Mouse (Mus musculus): ENCODE data around the gene Slc25a30. TPM values are rescaled to one million over a fixed set of nuclear protein-coding genes. Genes with fewer than 3 reads are reported as not detected.
A peak's percentile ranks its signal among the peaks of the same experiment; 100 is the strongest.

Slc25a30 gene
- polyA plus RNA-seq, 1 experiment from 2014 or later, result 9.6 TPM

GRCm38 (mm10) chr14:75761028-75761805 lies 25.6 kb downstream of the Slc25a30 start:
- H3K4me2 ChIP-seq (replicated peaks; ENCODE audit: low read depth, low read length), result no peak overlapping the region
- no peak overlapping the region for H3K4me3 ChIP-seq (ENCODE audit: low read length)
- no peaks in the 10 kb centered on the region for H3K27me3 ChIP-seq (ENCODE audit: control insufficient read depth, insufficient read depth, low read length)
- peak; percentile 20; the same call in 1 of the 2 replicates for ATAC-seq (ENCODE audit: low FRiP score, low TSS enrichment)
- no peaks in the 10 kb centered on the region for H3K9me3 ChIP-seq (ENCODE audit: control insufficient read depth, low read length)
- H3K27ac ChIP-seq (ENCODE audit: low read depth, low read length), result no peak overlapping the region
- WGBS, result 61% methylated on average over 10 of the region's 10 CpGs
- H3K36me3 ChIP-seq (ENCODE audit: control insufficient read depth, insufficient read depth, low read length), result peaks cover 3% of the 10 kb centered on the region; the same call in 1 of the 2 replicates
- H3K9ac ChIP-seq (ENCODE audit: low read depth, low read length), result no peak overlapping the region
- H3K4me1 ChIP-seq (ENCODE audit: control insufficient read depth, insufficient read depth, low read length), result no peaks in the 10 kb centered on the region

- Histone ChIP-seq H3K27me3 (ENCODE audit: control insufficient read depth, insufficient read depth, low read length) (no peaks in the 10 kb centered on the region), H3K27ac (ENCODE audit: low read depth, low read length) (no peak overlapping the region), H3K9ac (ENCODE audit: low read depth, low read length) (no peak overlapping the region), H3K4me3 (ENCODE audit: low read length) (no peak overlapping the region), H3K9me3 (ENCODE audit: control insufficient read depth, low read length) (no peaks in the 10 kb centered on the region), H3K4me2 (replicated peaks; ENCODE audit: low read depth, low read length) (no peak overlapping the region), H3K36me3 (ENCODE audit: control insufficient read depth, insufficient read depth, low read length) (no peaks in the 10 kb centered on the region), H3K4me1 (ENCODE audit: control insufficient read depth, insufficient read depth, low read length) (peaks cover under 1% of the 10 kb centered on the region; the same call in 1 of the 2 replicates)
- no peak for ATAC-seq (ENCODE audit: low FRiP score, low TSS enrichment)
- 76% methylated on average over 7 of the region's 7 CpGs for WGBS
Observed at GRCm38 (mm10) chr14:75758401-75758800, 28.4 kb downstream of the Slc25a30 start.

GRCm38 (mm10) chr14:75757821-75758220 lies 29.0 kb downstream of the Slc25a30 start:
- H3K4me1 ChIP-seq (ENCODE audit: control insufficient read depth, insufficient read depth, low read length), result peaks cover 6% of the 10 kb centered on the region
- no peak overlapping the region for H3K4me3 ChIP-seq (ENCODE audit: low read length)
- H3K4me2 ChIP-seq (replicated peaks; ENCODE audit: low read depth, low read length), result no peak overlapping the region
- WGBS, result 67% methylated on average over 2 of the region's 2 CpGs
- H3K9me3 ChIP-seq (ENCODE audit: control insufficient read depth, low read length), result no peaks in the 10 kb centered on the region
- H3K27ac ChIP-seq (ENCODE audit: low read depth, low read length), result no peak overlapping the region
- no peak overlapping the region for H3K9ac ChIP-seq (ENCODE audit: low read depth, low read length)
- H3K36me3 ChIP-seq (ENCODE audit: control insufficient read depth, insufficient read depth, low read length), result no peaks in the 10 kb centered on the region
- H3K27me3 ChIP-seq (ENCODE audit: control insufficient read depth, insufficient read depth, low read length), result no peaks in the 10 kb centered on the region
- no peak for ATAC-seq (ENCODE audit: low FRiP score, low TSS enrichment)

GRCm38 (mm10) chr14:75756971-75757370 lies 29.9 kb downstream of the Slc25a30 start:
- Histone ChIP-seq H3K36me3 (ENCODE audit: control insufficient read depth, insufficient read depth, low read length) (no peaks in the 10 kb centered on the region), H3K9ac (ENCODE audit: low read depth, low read length) (no peak overlapping the region), H3K4me1 (ENCODE audit: control insufficient read depth, insufficient read depth, low read length) (peaks cover 14% of the 10 kb centered on the region), H3K27ac (ENCODE audit: low read depth, low read length) (no peak overlapping the region), H3K4me2 (replicated peaks; ENCODE audit: low read depth, low read length) (no peak overlapping the region), H3K27me3 (ENCODE audit: control insufficient read depth, insufficient read depth, low read length) (no peaks in the 10 kb centered on the region), H3K9me3 (ENCODE audit: control insufficient read depth, low read length) (no peaks in the 10 kb centered on the region), H3K4me3 (ENCODE audit: low read length) (no peak overlapping the region)
- WGBS, result 83% methylated on average over 6 of the region's 6 CpGs
- no peak for ATAC-seq (ENCODE audit: low FRiP score, low TSS enrichment)

GRCm38 (mm10) chr14:75753991-75754817 lies 32.6 kb downstream of the Slc25a30 start, which contains the start of gene Cog3:
Cog3 (minus strand) TSS chr14:75754517.
- no peaks in the 10 kb centered on the region for H3K27me3 ChIP-seq (ENCODE audit: control insufficient read depth, insufficient read depth, low read length)
- H3K4me2 ChIP-seq (replicated peaks; ENCODE audit: low read depth, low read length), result peak within 1 kb of the TSS; percentile 70
- no peaks in the 10 kb centered on the region for H3K36me3 ChIP-seq (ENCODE audit: control insufficient read depth, insufficient read depth, low read length)
- peak within 1 kb of the TSS; percentile 89 for H3K27ac ChIP-seq (ENCODE audit: low read depth, low read length)
- H3K9ac ChIP-seq (ENCODE audit: low read depth, low read length), result peak within 1 kb of the TSS; percentile 95
- peak; percentile 97 for ATAC-seq (ENCODE audit: low FRiP score, low TSS enrichment)
- H3K4me1 ChIP-seq (ENCODE audit: control insufficient read depth, insufficient read depth, low read length), result peaks cover 14% of the 10 kb centered on the region
- no peaks in the 10 kb centered on the region for H3K9me3 ChIP-seq (ENCODE audit: control insufficient read depth, low read length)
- peak within 1 kb of the TSS; percentile 98 for H3K4me3 ChIP-seq (ENCODE audit: low read length)
- under 1% methylated on average over 77 of the region's 78 CpGs for WGBS

GRCm38 (mm10) chr14:75753206-75753605 lies 33.6 kb downstream of the Slc25a30 start:
- 34% methylated on average over 8 of the region's 8 CpGs for WGBS
- ATAC-seq (ENCODE audit: low FRiP score, low TSS enrichment), result no peak
- H3K9ac ChIP-seq (ENCODE audit: low read depth, low read length), result peak overlapping the region; percentile 95; the same call in 1 of the 2 replicates

GRCm38 (mm10) chr14:75751040-75751439 lies 35.8 kb downstream of the Slc25a30 start:
- Histone ChIP-seq H3K9me3 (ENCODE audit: control insufficient read depth, low read length) (no peaks in the 10 kb centered on the region), H3K9ac (ENCODE audit: low read depth, low read length) (no peak overlapping the region), H3K4me1 (ENCODE audit: control insufficient read depth, insufficient read depth, low read length) (peaks cover 14% of the 10 kb centered on the region), H3K4me2 (replicated peaks; ENCODE audit: low read depth, low read length) (no peak overlapping the region), H3K27ac (ENCODE audit: low read depth, low read length) (no peak overlapping the region), H3K36me3 (ENCODE audit: control insufficient read depth, insufficient read depth, low read length) (peaks cover 5% of the 10 kb centered on the region), H3K27me3 (ENCODE audit: control insufficient read depth, insufficient read depth, low read length) (no peaks in the 10 kb centered on the region), H3K4me3 (ENCODE audit: low read length) (no peak overlapping the region)
- WGBS, result 86% methylated on average over 4 of the region's 4 CpGs
- no peak for ATAC-seq (ENCODE audit: low FRiP score, low TSS enrichment)

More at GRCm38 (mm10) chr14:75753206-75753605, 33.6 kb downstream of the Slc25a30 start:
- H3K36me3 ChIP-seq (ENCODE audit: control insufficient read depth, insufficient read depth, low read length), result no peaks in the 10 kb centered on the region
- peak overlapping the region; percentile 70 for H3K4me2 ChIP-seq (replicated peaks; ENCODE audit: low read depth, low read length)
- no peaks in the 10 kb centered on the region for H3K9me3 ChIP-seq (ENCODE audit: control insufficient read depth, low read length)
- no peaks in the 10 kb centered on the region for H3K27me3 ChIP-seq (ENCODE audit: control insufficient read depth, insufficient read depth, low read length)
- peak overlapping the region; percentile 98 for H3K4me3 ChIP-seq (ENCODE audit: low read length)
- peaks cover 14% of the 10 kb centered on the region for H3K4me1 ChIP-seq (ENCODE audit: control insufficient read depth, insufficient read depth, low read length)
- no peak overlapping the region for H3K27ac ChIP-seq (ENCODE audit: low read depth, low read length)

- ATAC-seq (ENCODE audit: low FRiP score, low TSS enrichment), result no peak
- WGBS, result 90% methylated on average over 4 of the region's 4 CpGs
- Histone ChIP-seq H3K4me1 (ENCODE audit: control insufficient read depth, insufficient read depth, low read length) (peaks cover 14% of the 10 kb centered on the region), H3K4me2 (replicated peaks; ENCODE audit: low read depth, low read length) (no peak overlapping the region), H3K9ac (ENCODE audit: low read depth, low read length) (no peak overlapping the region), H3K4me3 (ENCODE audit: low read length) (no peak overlapping the region), H3K9me3 (ENCODE audit: control insufficient read depth, low read length) (no peaks in the 10 kb centered on the region), H3K36me3 (ENCODE audit: control insufficient read depth, insufficient read depth, low read length) (peaks cover 15% of the 10 kb centered on the region), H3K27me3 (ENCODE audit: control insufficient read depth, insufficient read depth, low read length) (no peaks in the 10 kb centered on the region), H3K27ac (ENCODE audit: low read depth, low read length) (no peak overlapping the region)
Observed at GRCm38 (mm10) chr14:75749123-75749522, 37.7 kb downstream of the Slc25a30 start.
